Mouse (Mus musculus): ENCODE measurements around the gene Gper1.

Gper1 gene

GRCm38 (mm10) chr5:139411117-139411516 lies 11.8 kb upstream of the Gper1 start:
- in situ Hi-C loops (cut with MboI, MseI): no loop called here

- in situ Hi-C loops (cut with MboI, MseI): no loop called here
These were observed 11.2 kb upstream of the Gper1 start for GRCm38 (mm10) chr5:139411665-139412314.

- in situ Hi-C loops (cut with MboI, MseI): no loop called here
These were observed 9.4 kb upstream of the Gper1 start for GRCm38 (mm10) chr5:139413545-139413944.

GRCm38 (mm10) chr5:139415001-139415400 lies 8.0 kb upstream of the Gper1 start:
- in situ Hi-C loops (cut with MboI, MseI): no loop called here

GRCm38 (mm10) chr5:139416942-139417341 lies 6.0 kb upstream of the Gper1 start:
- in situ Hi-C loops (cut with MboI, MseI): no loop called here

- in situ Hi-C loops (cut with MboI, MseI): no loop called here
These were observed 5.5 kb upstream of the Gper1 start for GRCm38 (mm10) chr5:139417480-139417879.

- in situ Hi-C loops (cut with MboI, MseI): no loop called here
These were observed 4.8 kb upstream of the Gper1 start for GRCm38 (mm10) chr5:139418110-139418509.

GRCm38 (mm10) chr5:139418633-139419032 lies 4.3 kb upstream of the Gper1 start:
- in situ Hi-C loops (cut with MboI, MseI): no loop called here

GRCm38 (mm10) chr5:139425198-139425597 lies 2.2 kb downstream of the Gper1 start:
- in situ Hi-C loops (cut with MboI, MseI): no loop called here

GRCm38 (mm10) chr5:139427001-139427400 lies 4.0 kb downstream of the Gper1 start:
- in situ Hi-C loops (cut with MboI, MseI): no loop called here

- in situ Hi-C loops (cut with MboI, MseI): no loop called here
These were observed 5.0 kb downstream of the Gper1 start for GRCm38 (mm10) chr5:139427989-139428388.

GRCm38 (mm10) chr5:139429818-139430341 lies 6.9 kb downstream of the Gper1 start:
- in situ Hi-C loops (cut with MboI, MseI): no loop called here

- in situ Hi-C loops (cut with MboI, MseI): no loop called here
These were observed 9.4 kb downstream of the Gper1 start for GRCm38 (mm10) chr5:139432333-139432732.

- in situ Hi-C loops (cut with MboI, MseI): no loop called here
These were observed 10.0 kb downstream of the Gper1 start for GRCm38 (mm10) chr5:139432747-139433508.

- in situ Hi-C loops (cut with MboI, MseI): no loop called here
These were observed 11.1 kb downstream of the Gper1 start for GRCm38 (mm10) chr5:139433842-139434568.

- in situ Hi-C loops (cut with MboI, MseI): no loop called here
These were observed 12.0 kb downstream of the Gper1 start for GRCm38 (mm10) chr5:139434940-139435339.

- in situ Hi-C loops (cut with MboI, MseI): no loop called here
These were observed 14.8 kb downstream of the Gper1 start for GRCm38 (mm10) chr5:139437769-139438168.

- in situ Hi-C loops (cut with MboI, MseI): no loop called here
These were observed 15.5 kb downstream of the Gper1 start for GRCm38 (mm10) chr5:139438440-139438839.

- in situ Hi-C loops (cut with MboI, MseI): no loop called here
These were observed 17.5 kb downstream of the Gper1 start for GRCm38 (mm10) chr5:139440451-139440850.

- in situ Hi-C loops (cut with MboI, MseI): no loop called here
These were observed 18.2 kb downstream of the Gper1 start for GRCm38 (mm10) chr5:139440926-139441725.

- in situ Hi-C loops (cut with MboI, MseI): no loop called here
These were observed 18.7 kb downstream of the Gper1 start for GRCm38 (mm10) chr5:139441726-139442018.

- in situ Hi-C loops (cut with MboI, MseI): no loop called here
These were observed 19.5 kb downstream of the Gper1 start for GRCm38 (mm10) chr5:139442428-139442827.

All from T-helper 2 cell (primary cell).